Mouse (Mus musculus) lung, postnatal 4 days (tissue): ENCODE measurements around the gene Fgfr2.

Source experiments
- DNase-seq, 2 experiments: peaks; one replicate each; pipeline ENCODE4 v3.0.0; 2021

Gene Fgfr2

DNA sequence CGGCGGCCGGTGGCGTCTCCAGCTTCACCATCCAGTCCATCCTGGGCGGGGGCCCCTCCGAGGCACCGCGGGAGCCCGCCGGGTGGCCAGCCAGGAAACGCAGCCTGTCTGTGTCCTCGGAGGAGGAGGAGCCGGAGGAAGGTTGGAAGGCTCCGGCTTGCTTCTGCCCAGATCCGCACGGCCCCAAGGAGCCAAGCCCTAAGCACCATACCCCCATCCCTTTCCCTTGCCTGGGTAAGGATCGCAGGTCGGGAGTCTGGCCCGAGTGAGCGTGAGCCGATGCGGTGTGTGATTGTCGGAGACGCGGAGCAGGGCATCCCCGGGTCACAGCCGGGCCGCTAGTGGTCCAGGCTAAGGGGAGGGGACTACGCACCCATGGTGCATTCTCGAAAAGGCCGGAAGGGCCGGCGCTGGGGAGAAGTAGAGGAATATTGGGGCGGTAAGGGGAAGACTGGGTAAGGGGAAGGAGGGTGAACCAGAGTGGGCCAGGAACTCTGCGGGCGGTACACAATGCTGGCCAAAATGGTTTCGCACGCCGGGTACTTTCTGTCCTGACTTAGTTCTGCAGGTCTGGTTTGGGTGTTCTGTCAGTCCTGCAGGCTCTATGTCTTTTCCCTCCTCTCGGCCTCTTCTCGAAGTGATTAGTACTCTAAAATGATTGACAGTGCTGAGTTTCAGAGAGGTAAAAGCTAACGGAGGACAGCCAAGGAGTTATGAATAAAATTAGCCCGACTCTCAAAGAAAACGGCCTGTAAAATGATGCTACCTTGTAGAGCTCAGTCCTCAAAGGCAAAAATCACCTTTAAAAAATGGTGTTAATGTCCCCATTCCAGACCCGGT lies 1568.6 kb downstream of the Fgfr2 start:
- DNase-seq, result peak; percentile 22 to 27

DNA sequence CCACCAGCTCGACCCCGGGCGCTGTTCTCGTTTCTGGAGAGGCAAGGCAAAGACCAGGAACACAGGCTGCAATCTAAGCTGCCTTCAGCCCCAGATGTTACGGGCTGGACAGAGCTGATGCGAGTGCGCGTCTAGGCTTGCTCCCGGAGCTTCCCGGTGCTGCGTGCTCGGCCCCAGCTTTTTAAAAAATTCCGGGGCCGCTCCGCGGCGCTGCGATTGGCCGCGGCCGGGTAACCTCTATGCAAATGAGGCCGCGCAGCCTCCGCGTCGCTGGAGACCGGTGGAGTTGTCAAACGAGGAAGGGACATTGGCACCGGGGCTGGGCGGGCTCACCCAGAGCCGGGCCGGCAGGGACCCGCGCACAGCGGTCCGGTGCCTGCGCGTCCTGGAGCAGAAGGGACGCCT lies 1569.4 kb downstream of the Fgfr2 start:
- DNase-seq, result peak; percentile 52 to 55

DNA sequence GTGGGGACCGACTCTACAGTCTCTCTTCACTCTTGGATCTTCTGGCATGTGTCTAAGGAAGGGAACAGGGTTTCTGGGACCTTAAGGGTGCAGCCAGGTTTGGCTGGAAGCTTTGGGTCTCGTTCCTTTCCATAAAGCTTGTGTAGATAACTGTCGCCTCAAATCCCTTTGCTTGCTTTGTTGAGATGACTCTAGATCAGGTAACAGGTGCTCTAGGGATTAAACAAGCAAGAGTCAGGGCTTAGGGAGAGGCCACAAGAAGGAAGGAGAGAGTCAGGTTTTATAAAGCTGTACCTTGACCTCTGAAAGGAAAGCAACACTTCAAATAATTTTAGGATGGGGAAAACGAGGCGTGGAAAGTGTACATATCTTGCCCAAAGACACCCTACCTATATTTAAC lies 1570.4 kb downstream of the Fgfr2 start:
- DNase-seq, result no peak

DNA sequence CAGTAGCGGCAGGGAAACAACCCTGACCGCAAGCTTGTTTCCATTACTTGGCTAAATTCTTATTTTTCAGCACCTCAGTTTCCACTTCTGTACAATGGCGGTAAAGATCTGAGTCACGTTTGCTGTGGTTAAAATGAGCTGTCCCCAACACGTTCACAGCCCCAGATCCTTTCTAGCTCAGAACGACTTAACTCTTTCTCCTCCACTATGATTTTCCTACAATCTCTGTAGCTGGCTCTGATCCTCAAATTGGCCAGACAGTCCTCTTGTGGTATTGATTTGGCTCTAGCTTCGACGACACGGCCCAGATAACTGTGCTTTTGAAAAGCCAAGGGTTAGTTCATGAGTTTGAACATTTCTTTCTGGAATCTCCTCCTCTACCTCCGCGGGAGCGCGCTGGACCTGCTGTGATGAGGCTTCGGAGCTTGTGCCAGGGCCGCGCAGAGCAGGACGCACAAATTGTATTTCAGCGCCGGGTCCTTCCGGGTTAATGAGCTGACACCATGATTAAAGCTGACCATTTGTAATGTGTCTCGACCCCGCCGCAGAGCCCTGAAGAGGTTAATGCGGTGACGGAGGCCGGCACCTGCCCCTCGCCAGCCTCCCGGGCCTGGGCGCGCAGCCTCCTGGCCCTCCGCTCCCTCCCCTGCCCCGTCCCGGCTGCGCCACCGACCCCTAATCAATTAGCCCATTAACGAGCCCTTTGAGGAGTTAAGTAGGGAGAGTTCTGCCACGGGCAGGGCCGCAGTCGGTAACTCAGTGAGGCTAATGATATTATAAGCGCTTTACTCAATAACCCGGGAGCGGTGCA lies 1571.0 kb downstream of the Fgfr2 start:
- DNase-seq, result no peak

DNA sequence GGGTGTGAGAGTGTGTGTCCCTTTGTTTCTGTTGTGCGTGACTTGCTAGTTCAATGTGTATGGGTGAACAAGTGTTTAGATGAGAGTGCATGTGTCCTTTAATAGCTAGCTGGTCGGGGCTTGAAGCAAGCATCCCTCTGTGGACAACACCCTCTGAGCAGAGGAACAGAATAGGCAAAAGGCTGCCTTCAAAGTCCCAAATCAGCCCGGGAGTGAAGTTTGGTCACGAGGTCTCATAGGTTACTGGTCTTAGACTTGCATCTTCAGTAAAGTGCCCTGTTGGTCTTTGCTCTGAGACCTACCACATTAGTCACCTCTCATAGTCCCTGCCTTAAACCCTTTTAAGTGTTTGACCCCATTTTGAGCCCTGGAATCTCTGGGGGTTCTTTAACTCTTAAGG lies 1571.7 kb downstream of the Fgfr2 start:
- no peak for DNase-seq

DNA sequence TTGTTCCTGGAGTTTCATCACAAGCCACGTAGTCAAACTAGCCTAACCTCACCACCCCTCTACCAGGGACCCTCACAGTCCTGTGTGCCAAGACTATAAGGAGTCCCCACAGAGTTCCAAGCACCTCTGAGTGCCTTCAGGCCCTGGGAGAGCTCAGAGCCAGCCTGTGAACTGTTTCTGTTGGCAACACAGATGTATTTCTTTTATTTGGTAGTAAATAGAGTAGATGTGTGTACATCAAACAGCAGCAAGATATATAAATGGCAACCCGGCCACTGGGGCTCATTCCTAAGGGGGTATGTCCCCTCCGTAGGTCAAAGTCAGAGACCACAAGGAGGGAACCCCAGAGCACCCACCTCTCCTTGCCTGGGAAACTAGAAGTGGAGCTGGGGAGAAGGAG lies 1574.7 kb downstream of the Fgfr2 start, which contains the start of gene Hmx2:
TSS of gene Hmx2 (plus strand) at position 301 of the 400 bp plus-strand sequence.
- DNase-seq, result no peak

DNA sequence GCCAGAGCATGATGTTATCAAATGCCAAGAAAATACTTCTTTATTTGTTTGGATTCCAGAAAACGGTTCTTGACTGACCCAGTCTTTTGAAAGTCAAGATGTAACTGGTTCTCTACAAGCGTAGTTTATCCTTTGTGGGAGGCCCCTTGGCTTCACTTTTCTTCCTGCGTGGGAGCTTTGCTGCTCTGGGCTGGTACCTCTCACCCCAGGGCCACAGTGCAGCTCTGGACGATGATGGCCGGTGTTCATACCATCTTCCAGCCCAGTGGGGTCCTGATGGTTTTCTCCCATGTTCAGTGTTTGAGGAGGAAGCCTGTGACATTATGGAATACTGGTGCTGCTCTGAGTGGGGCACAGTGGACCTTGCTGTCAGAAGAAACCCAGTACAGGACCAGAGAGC lies 1575.7 kb downstream of the Fgfr2 start:
- DNase-seq, result no peak

DNA sequence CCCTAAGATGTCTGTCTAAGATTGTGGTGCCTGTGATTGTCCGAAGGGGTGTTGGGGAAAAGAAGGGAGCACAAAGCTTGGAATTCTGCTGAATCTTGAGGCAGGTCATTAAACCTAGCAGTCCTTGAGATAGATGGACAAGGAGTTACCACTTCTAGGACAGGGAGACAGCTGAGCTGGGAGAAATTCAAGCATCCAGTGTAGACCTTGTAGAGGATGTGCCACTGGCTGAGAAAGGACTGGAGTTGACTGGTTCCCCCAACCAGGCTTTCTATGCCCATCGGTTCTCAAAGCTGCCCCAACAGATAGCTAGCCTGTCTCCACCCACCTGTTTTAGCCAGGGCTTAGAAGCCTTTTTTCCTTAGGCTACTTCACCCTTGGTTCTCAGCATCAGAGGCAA lies 1576.7 kb downstream of the Fgfr2 start:
- DNase-seq, result no peak

DNA sequence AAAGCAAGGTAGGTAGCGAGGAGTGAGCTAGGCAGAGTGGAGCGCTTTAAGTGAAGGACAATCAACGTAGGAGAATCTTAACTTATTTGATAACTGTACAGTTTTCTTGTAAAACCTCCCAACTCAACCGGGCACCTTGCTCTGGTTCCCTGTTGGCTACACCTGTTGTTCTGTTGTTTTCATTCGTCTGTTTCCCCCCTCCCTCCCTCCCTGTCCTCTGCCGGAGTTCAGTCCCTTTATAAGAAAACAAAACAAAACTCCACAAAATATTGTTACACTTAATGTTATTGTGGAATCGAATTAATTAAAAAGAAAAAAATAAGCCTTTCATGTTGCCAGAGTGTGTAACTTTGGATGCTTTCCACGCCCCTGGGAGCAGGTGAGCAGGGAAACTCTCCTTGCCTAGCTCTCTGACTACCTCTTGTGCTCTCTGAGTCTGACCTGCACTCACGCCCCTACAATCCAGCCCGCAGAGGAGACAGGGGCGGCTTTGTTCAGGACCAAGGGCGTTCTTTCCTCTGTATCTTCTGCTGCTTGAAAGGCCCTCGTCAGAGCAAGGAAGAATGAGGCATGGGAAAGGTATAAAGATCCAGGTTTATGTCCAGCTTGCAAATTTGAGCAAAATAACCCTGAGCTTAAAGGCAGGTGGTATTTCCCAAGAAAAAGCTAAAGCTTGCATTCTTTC lies 1577.3 kb downstream of the Fgfr2 start:
- no peak for DNase-seq

DNA sequence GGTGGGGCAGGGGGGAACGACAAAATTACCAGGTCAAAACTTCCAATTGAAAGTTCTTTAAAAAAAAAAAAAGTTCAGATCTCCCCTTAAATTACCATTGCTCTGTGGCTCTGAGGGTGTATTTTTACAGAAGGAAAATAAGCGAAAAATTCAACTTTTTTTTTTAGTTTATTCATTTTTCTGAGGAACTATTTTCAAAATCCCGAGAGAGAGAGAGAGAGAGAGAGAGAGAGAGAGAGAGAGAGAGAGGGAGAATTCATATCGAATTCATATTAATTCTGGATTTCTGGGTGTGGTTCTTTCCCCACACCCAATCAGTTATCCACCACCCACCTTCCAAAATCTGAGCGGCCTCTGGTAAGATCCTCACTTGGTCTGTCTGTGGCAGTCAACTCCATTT lies 1578.3 kb downstream of the Fgfr2 start:
- DNase-seq, result no peak

DNA sequence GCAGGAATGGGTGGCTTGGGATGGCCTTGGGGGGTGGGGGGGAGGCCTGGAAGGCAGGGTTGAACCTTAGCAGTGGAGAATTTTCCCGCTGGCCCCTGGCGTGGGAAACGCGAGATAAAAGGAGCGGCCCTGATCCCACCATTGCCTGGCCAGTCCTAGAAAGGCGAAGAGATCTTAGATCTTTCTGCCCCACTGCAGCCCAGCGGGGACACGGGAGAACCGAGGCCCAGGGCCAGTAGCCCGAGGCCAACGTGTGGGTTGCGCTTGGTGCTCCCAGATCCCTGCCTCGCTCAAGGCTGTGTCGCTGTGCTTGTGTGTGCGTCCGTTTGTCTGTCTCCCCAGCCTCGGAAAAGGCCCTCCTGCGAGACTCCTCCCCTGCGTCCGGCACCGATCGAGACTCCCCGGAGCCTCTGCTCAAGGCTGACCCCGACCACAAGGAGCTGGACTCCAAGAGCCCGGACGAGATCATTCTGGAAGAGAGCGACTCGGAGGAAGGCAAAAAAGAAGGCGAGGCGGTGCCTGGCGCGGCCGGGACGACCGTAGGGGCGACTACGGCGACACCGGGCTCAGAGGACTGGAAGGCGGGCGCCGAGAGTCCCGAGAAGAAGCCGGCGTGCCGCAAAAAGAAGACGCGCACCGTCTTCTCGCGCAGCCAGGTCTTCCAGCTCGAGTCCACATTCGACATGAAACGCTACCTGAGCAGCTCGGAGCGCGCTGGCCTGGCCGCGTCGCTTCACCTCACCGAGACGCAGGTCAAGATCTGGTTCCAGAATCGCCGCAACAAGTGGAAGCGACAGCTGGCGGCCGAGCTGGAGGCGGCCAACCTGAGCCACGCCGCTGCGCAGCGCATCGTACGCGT lies 1579.3 kb downstream of the Fgfr2 start:
- DNase-seq, result peak; percentile 20 to 26

DNA sequence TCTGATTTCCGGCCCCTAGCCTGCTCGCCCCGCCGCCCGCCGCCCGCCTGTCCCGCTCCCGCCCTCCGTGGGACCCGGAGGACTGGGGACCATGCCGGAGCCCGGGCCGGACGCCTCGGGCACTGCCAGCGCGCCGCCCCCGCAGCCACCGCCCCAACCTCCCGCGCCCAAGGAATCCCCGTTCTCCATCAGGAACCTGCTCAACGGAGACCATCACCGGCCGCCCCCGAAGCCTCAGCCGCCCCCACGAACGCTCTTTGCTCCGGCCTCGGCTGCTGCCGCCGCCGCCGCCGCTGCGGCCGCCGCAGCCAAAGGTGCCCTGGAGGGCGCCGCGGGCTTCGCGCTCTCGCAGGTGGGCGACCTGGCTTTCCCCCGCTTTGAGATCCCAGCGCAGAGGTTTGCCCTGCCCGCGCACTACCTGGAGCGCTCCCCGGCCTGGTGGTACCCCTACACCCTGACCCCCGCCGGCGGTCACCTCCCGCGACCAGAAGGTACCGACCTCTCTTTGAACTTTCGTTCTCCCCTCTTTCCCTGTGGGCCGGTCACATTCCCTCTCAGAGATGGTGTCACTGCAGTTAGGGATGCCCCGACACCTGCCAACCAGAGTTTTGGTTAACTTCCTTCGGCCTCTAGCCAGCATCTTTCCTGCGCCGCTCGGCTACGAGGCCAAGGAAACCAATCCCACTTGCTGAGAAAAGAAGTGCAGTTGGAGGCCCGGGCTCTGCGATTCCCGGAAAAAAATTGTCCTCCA lies 1580.1 kb downstream of the Fgfr2 start:
- DNase-seq, result no peak

DNA sequence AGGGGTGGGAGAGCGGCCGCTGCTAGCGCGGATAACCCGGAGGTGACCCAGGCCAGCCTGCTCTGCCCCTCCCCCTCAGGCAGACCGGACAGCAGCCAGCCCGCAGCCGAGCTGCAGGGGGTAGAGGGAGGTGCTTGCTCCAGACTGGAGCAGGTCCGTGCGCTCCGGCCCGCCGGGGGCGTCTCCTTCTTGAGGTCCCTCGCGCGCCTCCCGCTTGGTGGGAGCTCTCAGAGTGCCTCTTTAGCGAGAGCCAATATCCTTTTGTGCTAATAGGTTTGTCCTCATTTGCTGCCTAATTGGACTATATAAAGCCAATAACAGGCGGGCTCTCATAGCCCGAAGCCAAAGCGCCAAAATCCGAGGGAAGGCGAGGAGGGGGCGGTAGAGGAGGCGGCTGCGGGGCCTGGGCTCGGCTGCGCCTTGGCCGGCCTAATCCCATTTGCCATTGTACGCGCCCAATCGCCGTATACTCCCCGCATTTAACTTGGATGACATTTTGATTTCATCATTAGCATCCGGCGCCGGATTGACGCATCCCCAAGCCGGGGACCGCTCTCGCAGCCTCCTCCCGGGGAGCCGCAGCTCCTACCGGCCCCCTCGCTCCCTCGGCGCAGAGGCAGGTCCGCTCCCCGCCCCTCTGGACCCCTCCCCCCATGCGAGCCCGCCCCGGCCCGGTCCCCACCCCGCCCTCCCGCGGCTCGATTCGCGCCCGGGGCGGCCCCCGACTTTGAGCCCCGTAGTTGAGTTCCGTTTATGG lies 1580.9 kb downstream of the Fgfr2 start, which contains the start of gene Hmx3:
TSS of gene Hmx3 (plus strand) at position 753 of the 757 bp plus-strand sequence.
- DNase-seq, result peak in 1 of 2 experiments; percentile 26

DNA sequence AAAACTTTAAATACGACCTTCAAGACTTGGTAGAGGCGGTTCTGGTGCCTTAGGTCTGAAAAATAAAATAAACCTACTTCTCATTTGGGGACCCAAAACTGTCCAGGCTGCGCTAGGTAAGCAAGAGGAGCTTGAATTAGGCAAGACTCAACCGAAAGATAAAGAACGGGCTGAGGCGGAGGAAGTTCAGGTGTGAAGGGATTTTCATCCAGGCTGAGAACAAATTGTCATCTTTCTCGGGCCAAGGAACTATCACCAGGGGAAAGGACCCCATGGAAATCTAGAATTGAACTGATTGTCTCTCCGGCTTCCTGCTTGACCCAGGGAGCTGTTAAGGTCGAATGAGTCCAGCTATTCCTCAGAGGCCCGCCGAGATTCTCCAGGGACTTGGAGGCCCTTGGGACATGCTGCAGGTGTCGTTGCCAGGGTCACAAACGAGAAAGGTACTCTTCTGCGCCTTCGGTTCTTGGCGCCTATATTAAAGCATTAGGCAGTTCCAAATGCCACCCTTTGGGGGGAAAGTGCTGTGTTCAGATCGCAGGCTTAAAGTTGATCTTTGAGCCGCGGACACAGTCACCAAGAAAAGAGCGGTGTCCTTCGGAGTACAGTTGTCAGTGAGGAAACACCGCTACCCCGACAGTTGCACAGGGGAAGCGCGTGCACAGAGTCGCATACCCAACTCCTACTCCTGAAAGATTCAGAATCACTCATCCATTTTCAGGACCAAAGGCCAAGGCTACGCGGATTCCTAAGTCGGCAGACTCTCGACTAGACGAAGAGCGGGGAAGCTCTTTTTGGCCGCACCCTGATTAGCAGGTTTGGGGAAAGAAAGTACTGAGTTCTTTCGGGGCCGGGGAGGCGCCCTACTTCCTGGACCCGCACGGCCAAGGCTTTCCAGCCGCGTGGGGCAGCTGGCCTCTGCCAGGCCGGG lies 1581.7 kb downstream of the Fgfr2 start:
- no peak for DNase-seq

DNA sequence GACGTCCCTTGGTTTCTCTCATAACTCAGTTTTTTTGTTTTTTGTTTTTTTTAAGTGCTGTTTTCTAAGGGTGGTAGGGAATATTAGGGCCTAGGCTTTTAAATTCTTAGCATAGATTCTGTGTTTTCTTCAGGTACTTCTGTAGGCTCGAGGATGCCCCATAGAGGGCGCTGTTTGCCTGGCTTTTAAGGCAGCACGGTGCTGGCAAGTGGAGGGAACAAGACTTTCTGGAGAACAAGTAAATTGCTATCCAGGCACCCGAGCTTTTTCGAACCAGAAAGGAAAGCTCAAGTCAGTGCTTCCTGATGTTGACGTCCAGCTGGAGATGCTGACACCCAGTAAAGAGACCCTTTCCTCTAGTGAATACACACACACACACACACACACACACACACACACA lies 1583.2 kb downstream of the Fgfr2 start:
- peak; percentile 80 to 87 for DNase-seq

DNA sequence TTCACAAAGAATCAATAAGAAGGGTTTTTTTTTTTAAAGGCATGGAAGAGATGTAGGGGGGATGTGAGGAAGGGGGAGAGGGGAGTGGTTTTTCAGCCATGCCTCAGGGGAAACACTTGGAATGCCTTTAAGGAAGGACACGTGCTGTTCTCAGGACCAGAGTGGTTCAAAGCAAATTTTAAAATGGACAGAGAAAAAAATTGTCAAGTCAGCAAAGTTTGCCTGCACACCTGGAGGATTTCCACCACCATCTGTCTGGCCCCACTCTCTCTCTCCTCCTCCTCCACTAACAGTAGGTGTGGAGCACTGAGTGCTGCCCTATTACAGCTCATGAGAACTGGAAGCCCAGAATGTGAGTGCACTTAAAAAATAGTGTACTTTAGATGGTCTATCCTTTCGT lies 1619.4 kb downstream of the Fgfr2 start:
- DNase-seq, result no peak

DNA sequence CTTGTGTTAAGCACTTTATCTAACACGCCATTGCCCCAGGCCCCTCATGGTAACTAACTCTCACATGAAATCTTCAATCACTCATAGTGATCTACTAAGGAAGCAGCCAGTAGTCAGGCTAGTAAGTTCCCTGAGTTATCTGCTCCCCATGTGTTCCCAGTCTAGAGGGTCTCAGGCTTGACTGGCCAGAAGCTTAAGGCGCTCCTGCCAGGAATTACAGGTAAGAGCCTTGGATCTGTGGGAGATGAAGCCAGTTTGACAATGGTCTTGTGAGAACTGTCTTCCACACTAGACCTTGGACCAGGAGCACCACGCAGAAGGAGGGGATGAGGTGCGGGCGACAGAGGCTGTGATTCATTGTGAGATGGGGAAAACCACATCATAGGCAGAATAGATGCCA lies 1644.7 kb downstream of the Fgfr2 start:
- DNase-seq, result no peak

DNA sequence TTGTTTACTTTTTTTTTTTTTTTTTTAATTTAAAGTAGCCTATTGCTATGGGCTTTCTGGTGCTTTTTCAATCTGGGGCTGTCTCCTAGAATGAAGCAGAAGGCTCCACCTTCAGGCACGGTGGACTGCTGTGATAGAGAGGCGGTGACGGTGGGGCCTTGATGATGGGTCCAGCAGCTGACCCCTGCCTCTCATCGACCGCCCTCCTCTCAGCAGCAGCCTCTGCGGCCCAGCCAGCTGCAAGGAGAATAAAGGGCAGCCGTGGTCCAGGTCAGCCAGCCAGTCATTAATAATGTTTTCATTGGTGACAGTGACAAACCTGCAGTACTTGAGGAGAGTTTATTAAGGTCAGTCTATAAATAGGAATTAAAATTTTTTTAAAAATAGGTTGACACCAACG lies 1646.0 kb downstream of the Fgfr2 start:
- DNase-seq, result no peak

DNA sequence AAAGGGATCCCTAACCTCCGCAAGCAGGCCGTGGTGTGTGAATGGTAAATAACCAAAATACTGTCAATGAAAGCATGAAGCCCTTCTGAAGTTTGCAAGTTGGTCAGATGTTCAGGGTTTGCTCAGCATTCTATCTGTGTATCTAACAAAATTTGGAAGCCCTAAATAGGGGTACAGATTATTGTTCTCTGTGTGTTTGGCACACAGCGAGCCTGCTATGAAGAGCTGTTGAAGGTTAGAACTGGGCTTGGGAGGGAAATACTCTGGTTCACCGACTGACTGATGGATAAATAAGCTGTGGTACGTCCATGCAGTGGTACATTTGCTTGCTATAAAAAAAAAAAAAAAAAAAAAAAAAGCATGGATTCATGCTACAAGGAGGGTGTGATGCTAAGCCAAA lies 1651.6 kb downstream of the Fgfr2 start:
- no peak for DNase-seq

DNA sequence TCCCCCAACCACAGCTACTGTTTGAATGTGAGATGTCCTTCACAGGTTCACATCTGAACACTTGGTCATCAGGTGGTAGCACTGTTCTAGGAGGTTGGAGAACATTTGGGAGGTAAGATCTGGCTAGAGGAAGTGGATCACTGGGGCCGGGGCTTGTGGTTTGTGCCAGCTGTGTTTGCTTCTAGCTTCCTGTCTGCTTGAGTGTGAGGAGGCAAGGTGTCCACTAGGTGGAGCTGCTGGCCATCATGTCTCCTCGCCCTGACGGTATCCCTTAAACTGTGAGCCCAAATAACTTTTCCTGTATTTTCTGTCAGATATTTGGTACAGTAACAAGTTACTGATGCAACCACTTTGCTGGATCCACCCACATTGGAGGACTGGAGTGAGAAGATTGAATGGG lies 1653.6 kb downstream of the Fgfr2 start:
- DNase-seq, result no peak
